Mouse (Mus musculus): ENCODE data around the gene Rbm25. TPM values are rescaled to one million over a fixed set of nuclear protein-coding genes. Genes with fewer than 3 reads are reported as not detected.
A peak's percentile ranks its signal among the peaks of the same experiment; 100 is the strongest.

The Rbm25 gene
- polyA plus RNA-seq, 1 experiment, result 166 TPM

DNA sequence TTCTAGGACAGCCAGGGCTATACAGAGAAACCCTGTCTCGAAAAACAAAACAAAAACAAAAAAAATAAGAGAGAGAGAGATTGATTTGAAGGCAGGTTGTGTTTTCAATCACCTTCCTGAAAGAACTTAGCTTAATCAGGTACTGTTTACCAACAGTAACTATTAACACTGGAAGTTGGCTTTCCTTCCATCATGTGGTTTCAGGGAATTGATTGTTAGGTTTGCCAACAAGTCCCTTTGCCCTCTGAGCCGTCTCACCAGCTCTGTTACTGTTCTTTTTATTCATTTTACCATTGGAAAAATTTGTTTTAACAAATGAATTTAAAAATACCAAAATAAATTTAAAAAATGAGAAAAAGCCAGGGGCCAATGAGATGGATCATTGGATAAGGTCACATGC lies 78.9 kb downstream of the Rbm25 start:
- no peak for DNase-seq (ENCODE audit: low read depth)
- TF ChIP-seq POLR2A (IDR thresholded peaks at IDR 0.05; ENCODE audit: borderline replicate concordance, extremely low read depth, insufficient read depth, insufficient read length, poor library complexity, severe bottlenecking), result no peak
- TF ChIP-seq CTCF (IDR thresholded peaks at IDR 0.05; ENCODE audit: borderline replicate concordance, extremely low read depth, insufficient read depth, insufficient read length), result no peak

DNA sequence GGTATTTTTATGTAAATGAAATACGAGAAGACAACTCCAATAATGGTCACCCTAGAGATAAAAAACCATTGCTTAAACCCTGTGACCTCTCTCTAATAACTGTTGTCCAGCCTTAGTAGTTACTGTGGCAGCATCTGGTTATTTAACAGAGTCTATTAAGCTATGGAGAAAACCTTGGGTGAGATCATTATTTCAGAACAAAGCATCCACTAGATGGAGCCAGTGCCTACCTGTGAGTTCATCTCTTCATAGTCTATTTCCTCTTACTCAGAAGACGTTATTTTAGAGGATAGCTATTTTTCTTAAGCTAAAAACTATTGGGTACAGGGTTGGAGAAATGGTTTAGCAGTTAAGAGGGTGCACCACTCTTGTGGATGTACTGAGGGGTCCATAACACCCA lies 82.7 kb downstream of the Rbm25 start:
- DNase-seq (ENCODE audit: low read depth), result peak; percentile 82
- TF ChIP-seq CTCF (IDR thresholded peaks at IDR 0.05; ENCODE audit: borderline replicate concordance, extremely low read depth, insufficient read depth, insufficient read length) (peak; percentile 36; the same call in 1 of the 2 replicates), POLR2A (IDR thresholded peaks at IDR 0.05; ENCODE audit: borderline replicate concordance, extremely low read depth, insufficient read depth, insufficient read length, poor library complexity, severe bottlenecking) (no peak)

- no peak for TF ChIP-seq CTCF (IDR thresholded peaks at IDR 0.05; ENCODE audit: borderline replicate concordance, extremely low read depth, insufficient read depth, insufficient read length)
- TF ChIP-seq POLR2A (IDR thresholded peaks at IDR 0.05; ENCODE audit: borderline replicate concordance, extremely low read depth, insufficient read depth, insufficient read length, poor library complexity, severe bottlenecking), result no peak
- DNase-seq (ENCODE audit: low read depth), result peak; percentile 4
Measured at GRCm38 (mm10) chr12:83716416-83717184, 85.6 kb downstream of the Rbm25 start.

- no peak for DNase-seq (ENCODE audit: low read depth)
- TF ChIP-seq CTCF (IDR thresholded peaks at IDR 0.05; ENCODE audit: borderline replicate concordance, extremely low read depth, insufficient read depth, insufficient read length), result no peak
- no peak for TF ChIP-seq POLR2A (IDR thresholded peaks at IDR 0.05; ENCODE audit: borderline replicate concordance, extremely low read depth, insufficient read depth, insufficient read length, poor library complexity, severe bottlenecking)
Measured at GRCm38 (mm10) chr12:83719431-83719830, 88.4 kb downstream of the Rbm25 start.

- TF ChIP-seq CTCF (IDR thresholded peaks at IDR 0.05; ENCODE audit: borderline replicate concordance, extremely low read depth, insufficient read depth, insufficient read length), result no peak
- TF ChIP-seq POLR2A (IDR thresholded peaks at IDR 0.05; ENCODE audit: borderline replicate concordance, extremely low read depth, insufficient read depth, insufficient read length, poor library complexity, severe bottlenecking), result no peak
- DNase-seq (ENCODE audit: low read depth), result no peak
Measured at GRCm38 (mm10) chr12:83721281-83721680, 90.2 kb downstream of the Rbm25 start.

- DNase-seq (ENCODE audit: low read depth), result no peak
- TF ChIP-seq CTCF (IDR thresholded peaks at IDR 0.05; ENCODE audit: borderline replicate concordance, extremely low read depth, insufficient read depth, insufficient read length), result no peak
Measured at GRCm38 (mm10) chr12:83723037-83723436, 92.0 kb downstream of the Rbm25 start.

DNA sequence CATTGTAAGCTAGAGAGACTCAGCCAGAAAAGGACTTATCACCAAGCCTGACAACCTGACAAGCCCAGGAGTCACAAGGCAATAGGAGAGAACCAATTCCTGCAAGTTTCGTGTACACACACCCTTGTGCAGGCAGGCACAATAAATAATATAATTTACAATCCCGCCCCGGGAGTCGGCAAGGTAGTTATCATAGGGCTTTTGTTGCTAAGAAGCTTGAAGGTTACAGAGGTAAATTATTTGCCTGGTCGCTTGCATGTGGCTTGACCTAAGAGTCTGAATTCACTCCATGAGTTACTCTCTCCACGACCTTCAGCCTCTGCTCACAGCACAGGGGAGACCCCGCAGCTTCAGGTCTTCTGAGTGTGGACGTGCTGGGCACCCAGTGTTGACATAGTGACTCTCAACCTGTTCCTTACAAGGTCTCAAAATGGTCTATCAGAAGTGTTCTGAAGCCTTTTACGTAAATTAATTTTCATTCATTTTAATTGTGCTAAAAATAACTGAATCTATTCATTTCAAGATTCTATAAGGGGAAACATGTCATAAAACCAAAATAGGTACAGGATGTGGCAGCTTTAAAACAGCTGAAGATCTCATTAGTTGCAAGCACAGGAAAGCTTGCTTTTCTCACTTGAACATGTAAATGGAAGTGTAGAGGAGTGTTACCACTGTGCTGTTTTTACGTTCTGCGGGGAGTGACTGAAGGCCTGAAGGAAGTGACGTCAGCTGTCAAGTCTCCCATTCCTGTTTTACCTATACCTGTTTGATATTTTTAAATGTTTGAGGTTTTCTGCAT lies 95.7 kb downstream of the Rbm25 start:
- DNase-seq (ENCODE audit: low read depth), result no peak

DNA sequence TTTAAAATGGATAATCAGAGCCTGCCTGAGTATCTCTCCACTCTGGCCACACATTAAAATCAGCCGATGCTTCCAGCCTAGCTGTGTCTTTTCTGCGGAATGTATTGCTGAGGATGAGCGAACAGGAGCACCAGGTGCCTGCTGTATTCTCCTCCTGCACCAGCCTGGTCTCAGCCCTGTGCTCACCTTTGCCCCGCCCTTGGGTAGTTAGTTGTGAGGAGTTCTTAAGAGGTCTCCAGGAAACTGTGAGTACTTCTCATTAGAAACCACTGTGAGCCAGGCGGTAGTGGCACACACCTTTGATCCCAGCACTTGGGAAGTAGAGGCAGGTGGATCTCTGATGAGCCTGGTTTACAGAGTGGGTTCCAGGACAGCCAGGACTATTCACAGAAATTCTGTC lies 101.2 kb downstream of the Rbm25 start:
- no peak for TF ChIP-seq CTCF (IDR thresholded peaks at IDR 0.05; ENCODE audit: borderline replicate concordance, extremely low read depth, insufficient read depth, insufficient read length)
- no peak for TF ChIP-seq POLR2A (IDR thresholded peaks at IDR 0.05; ENCODE audit: borderline replicate concordance, extremely low read depth, insufficient read depth, insufficient read length, poor library complexity, severe bottlenecking)
- DNase-seq (ENCODE audit: low read depth), result no peak

More for the DNA sequence above, 95.7 kb downstream of the Rbm25 start:
- no peak for TF ChIP-seq CTCF (IDR thresholded peaks at IDR 0.05; ENCODE audit: borderline replicate concordance, extremely low read depth, insufficient read depth, insufficient read length)
- TF ChIP-seq POLR2A (IDR thresholded peaks at IDR 0.05; ENCODE audit: borderline replicate concordance, extremely low read depth, insufficient read depth, insufficient read length, poor library complexity, severe bottlenecking), result no peak

Other genes starting within 250 kb of the Rbm25 start
- gene Dpf3, start 143.5 kb upstream of the Rbm25 start, polyA plus RNA-seq (2012; rRNA removed), result 8.8 and 20.9 TPM in 2 replicates
- gene Dcaf4, start 110.8 kb upstream of the Rbm25 start, polyA plus RNA-seq (2012; rRNA removed), result 51.2 and 57.4 TPM in 2 replicates
- 49.4 and 54.1 TPM in 2 replicates for gene Zfyve1, start 34.0 kb upstream of the Rbm25 start, polyA plus RNA-seq (2012; rRNA removed)
- gene Psen1, start 56.9 kb downstream of the Rbm25 start, polyA plus RNA-seq (2012; rRNA removed), result 25.4 and 53.0 TPM in 2 replicates
- 0.77 and 0.85 TPM in 2 replicates for gene Papln, start 132.4 kb downstream of the Rbm25 start, polyA plus RNA-seq (2012; rRNA removed)